Mouse (Mus musculus) kidney, adult 8-10 months (tissue): ENCODE results near the gene Mpdz.
A peak's percentile ranks its signal among the peaks of the same experiment; 100 is the strongest.

ENCODE experiments used
- DNase-seq, 2 experiments: peaks; one replicate each; pipeline ENCODE4 v3.0.0; 2022

The Mpdz gene

DNA sequence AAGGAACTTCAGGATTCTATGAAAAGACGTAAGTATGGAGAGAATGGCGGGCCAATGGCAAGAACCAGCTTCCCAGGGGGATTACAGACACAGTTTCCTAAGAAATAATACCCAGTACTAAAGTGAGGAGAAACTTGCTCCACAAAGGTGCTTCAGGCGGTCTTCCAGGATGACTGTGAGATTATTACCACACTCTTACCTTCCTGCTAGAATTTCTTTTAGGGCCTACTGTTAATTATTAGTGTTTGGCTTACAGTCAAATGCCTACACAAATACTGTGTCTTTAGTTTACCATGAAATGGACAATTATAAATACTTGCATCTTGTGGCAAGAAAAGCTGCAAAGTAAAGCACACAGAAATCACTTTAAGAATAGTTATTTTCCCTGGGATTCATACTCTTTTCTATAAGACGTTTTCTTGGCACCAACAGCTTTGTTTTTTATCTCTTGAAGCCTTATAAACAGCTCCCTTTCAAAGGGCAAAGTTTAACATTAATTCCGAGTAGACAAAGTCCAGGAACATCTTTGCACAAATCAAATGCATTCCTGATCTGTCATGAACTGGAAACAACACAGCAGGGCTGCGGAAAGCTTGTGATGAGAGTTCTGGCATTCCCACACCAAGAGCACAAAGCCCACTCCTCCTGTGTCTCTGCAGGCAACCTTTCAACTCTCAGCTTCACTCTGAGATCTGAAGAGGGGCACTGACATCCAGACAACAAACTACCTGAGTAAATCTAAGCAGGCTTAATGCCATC, 166.5 kb downstream of the Mpdz start:
- DNase-seq: peak; percentile 64 to 85

DNA sequence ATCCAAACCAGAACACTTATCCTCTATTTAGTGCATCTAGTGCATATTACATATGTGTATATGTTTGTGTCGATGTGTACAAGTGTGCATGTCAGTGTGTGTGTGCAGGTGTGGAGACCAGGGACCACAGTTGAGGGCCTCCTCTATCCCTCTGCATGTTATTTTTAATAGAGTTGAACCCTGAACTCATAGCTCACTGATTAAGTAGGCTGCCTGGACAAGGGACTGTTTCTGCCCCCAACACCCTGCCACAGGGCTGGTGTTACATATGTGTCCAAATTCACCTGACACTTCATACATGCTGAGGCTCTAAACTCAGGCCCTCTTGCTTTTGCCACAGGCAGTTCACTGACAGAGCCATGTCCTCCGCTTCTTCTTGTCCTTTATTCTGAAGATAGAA, 169.5 kb downstream of the Mpdz start:
- DNase-seq: peak; percentile 17 to 45

DNA sequence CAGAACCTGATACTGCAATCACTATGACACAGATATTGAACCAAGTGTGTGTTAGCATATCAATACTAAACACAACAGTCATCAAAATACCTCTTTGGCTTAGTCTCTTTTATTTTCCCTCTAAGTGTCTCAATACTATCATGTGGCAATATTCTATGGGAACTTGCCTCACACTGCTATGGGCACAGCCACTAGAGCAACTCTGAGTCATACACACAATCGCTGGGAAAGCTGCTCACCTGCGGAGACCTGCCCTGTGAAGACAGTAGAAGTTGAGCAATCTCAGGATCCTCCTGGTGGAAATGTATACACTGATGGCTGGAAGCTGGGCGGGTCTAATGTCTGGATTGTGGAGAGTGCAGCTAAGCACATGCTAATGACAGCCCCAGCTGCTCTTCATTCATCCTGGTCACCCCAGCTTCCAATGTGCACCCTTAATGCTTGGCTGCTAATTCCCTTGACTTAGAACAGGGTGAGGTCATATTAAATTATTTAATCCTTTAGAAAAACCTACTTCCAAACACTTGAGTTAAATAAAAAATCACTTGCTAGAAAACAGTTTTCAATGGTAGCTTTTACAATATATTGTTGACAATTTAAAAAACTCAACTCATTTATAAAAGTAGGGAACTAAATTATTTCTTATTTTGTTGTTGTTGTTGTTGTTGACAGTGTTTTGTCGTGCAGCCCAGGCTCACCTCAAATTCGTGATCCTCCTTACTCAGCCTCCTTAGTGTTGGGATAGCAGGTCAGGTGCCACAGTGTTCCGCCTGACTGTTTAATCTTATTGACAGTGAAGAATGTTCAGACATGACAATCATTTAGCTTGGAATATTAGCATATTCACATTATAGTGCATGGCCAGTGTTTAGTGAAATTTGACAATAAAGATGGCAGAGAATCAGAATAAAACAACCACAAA, 189.5 kb downstream of the Mpdz start:
- DNase-seq: no peak

DNA sequence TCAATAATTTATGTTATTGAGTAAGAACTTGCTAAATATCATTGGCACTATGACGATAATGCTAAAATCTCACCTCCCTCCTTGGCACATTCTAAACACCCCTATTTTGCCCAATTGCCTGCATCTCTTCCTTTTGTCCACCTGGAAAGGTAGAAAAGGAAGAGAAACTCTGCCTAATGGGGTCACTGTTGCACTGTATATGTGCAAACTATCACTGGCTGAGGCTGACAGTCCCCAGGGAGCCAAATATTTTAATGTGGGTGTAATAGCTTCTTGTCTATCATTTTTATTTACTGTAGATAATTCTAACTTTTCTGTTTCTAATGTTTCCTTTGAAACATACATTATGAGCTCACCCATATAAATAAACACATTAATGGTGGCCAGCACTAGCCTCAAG, 190.3 kb downstream of the Mpdz start:
- peak; percentile 15 to 21 for DNase-seq

DNA sequence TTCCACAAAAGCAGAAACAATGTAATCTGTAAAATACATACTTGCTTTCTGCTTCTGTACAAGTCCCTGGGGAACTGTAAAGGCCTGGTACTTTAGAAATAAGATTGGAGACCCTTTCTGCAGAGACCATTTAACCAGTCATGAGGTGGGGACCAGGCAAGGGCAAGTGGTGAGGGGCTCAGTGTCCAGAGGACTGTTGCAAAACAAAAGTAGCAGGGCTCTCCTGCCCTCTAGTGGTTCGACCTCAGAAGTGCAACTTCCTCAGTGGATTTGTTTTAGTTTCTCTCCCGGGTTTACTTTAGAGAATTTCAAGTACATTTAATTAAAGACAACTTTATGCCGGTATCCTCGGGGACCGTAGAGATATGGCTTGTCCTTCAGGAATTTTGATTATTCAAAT, 190.7 kb downstream of the Mpdz start:
- peak; percentile 20 to 68 for DNase-seq

DNA sequence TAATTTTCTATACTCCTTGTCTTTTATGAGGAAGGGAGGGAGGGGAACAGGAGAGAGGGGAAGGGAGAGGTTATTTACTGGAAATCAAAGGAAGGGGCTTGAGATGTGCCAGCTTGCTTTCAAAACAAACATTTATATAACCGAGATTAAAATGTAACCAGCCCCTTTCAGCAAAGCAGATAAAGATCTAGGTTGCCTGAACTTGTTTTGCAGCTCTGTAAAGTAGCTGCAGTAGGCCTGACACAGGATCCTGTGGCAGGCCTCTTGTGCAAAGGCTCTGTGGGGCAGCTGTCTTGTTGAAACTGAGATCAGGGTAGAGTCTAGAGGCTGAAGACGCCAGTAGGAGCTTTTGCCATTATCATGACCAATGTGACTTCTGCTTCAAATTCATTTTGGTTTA, 193.4 kb downstream of the Mpdz start:
- peak in 1 of 2 experiments; percentile 52 for DNase-seq

DNA sequence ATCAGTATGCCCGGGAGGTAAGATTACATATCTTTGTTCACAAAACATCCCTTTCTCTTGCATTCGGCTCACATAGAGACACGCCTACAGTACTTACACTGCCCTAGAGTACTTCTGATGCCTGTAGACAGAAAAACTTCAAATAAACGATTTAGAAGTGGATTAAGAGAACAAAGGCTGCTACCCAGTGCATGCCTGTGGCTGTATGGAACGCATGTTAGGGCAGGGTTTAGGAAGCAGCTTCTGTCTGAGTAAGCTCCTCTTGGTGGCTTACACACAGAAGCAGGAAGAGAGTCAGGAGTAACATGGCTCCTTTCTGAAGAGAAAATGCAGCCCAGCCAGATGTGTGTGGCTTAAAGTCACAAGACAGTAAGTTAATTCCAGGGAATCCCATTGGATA, 206.4 kb downstream of the Mpdz start:
- DNase-seq: no peak
